Mouse (Mus musculus) MEL (cell line): Measurements from ENCODE around the gene Wnt9a. TPM values are rescaled to one million over a fixed set of nuclear protein-coding genes. Genes with fewer than 3 reads are reported as not detected.

Source experiments
- DNase-seq: peaks from one replicate; pipeline ENCODE4 v3.0.0; 2011; ENCODE audit warnings: low read depth, low spot score
- H3K27ac ChIP-seq: 2 replicates; pipeline ENCODE4 v1.5.1; 2012; ENCODE audit warnings: low read depth, mild to moderate bottlenecking, control low read depth, low read length, moderate library complexity; ENCODE audit not compliant: control insufficient read depth
- H3K27me3 ChIP-seq, 2 experiments: fragments of 150-350 bp in 1 of 2; sonication (generic) in 1 of 2; 2 replicates each; pipeline ENCODE4 v1.6.1; 2012; ENCODE audit warnings: low read length in 2 of 2, mild to moderate bottlenecking in 2 of 2, improper control_type of control experiment in 1 of 2, moderate library complexity in 1 of 2; ENCODE audit not compliant: insufficient read depth in 2 of 2, control insufficient read depth in 1 of 2
- H3K36me3 ChIP-seq, 2 experiments: 2 replicates each; pipeline ENCODE4 v1.6.1; 2012 to 2014; ENCODE audit warnings: low read length in 2 of 2, improper control_type of control experiment in 1 of 2, inconsistent platforms in 1 of 2, mild to moderate bottlenecking in 1 of 2; ENCODE audit not compliant: insufficient read depth in 2 of 2, control insufficient read depth in 1 of 2
- H3K4me1 ChIP-seq, 2 experiments: fragments of 150-350 bp in 1 of 2; sonication (generic) in 1 of 2; 2 replicates each; pipeline ENCODE4 v1.6.1; 2012; ENCODE audit warnings: low read length in 2 of 2, improper control_type of control experiment in 1 of 2, mild to moderate bottlenecking in 1 of 2; ENCODE audit not compliant: insufficient read depth in 2 of 2, control insufficient read depth in 1 of 2
- H3K4me3 ChIP-seq, 2 experiments: fragments of 150-350 bp in 1 of 2; sonication (generic) in 1 of 2; 2 replicates each; pipeline ENCODE4 v1.5.1; 2012; ENCODE audit warnings: low read depth in 2 of 2, low read length in 2 of 2, mild to moderate bottlenecking in 2 of 2, moderate library complexity in 2 of 2, control low read depth in 1 of 2, improper control_type of control experiment in 1 of 2; ENCODE audit not compliant: control insufficient read depth in 1 of 2, insufficient read depth in 1 of 2
- H3K79me2 ChIP-seq: 2 replicates; pipeline ENCODE4 v1.6.1; 2012; ENCODE audit warnings: mild to moderate bottlenecking, low read length, moderate library complexity; ENCODE audit not compliant: control insufficient read depth, poor library complexity, insufficient read depth
- H3K9ac ChIP-seq: 2 replicates; pipeline ENCODE4 v1.6.1; 2012; ENCODE audit warnings: low read depth, mild to moderate bottlenecking, control low read depth, low read length, moderate library complexity; ENCODE audit not compliant: control insufficient read depth, poor library complexity, severe bottlenecking
- H3K9me3 ChIP-seq: fragments of 150-350 bp; sonication (generic); replicated peaks from 2 replicates; pipeline ENCODE4 v1.6.1; 2012; ENCODE audit warnings: mild to moderate bottlenecking, low read length, improper control_type of control experiment, moderate library complexity; ENCODE audit not compliant: insufficient read depth
- BHLHE40 ChIP-seq: IDR thresholded peaks from 2 replicates; pipeline ENCODE4 v1.6.1; 2012; ENCODE audit warnings: low read depth, mild to moderate bottlenecking, inconsistent platforms, low read length, improper control_type of control experiment, borderline replicate concordance
- CHD1 ChIP-seq: IDR thresholded peaks from 2 replicates; pipeline ENCODE4 v1.6.1; 2012; ENCODE audit warnings: low read depth, mild to moderate bottlenecking, inconsistent platforms, low read length, improper control_type of control experiment
- E2F4 ChIP-seq: IDR thresholded peaks from 2 replicates; pipeline ENCODE4 v1.6.1; 2011; ENCODE audit warnings: low read depth, low read length, improper control_type of control experiment, borderline replicate concordance
- ELF1 ChIP-seq: IDR thresholded peaks from 2 replicates; pipeline ENCODE4 v1.6.1; 2014; ENCODE audit warnings: low read depth, mild to moderate bottlenecking, inconsistent platforms, low read length, improper control_type of control experiment, moderate library complexity
- EP300 ChIP-seq, 2 experiments: IDR thresholded peaks; 2 replicates each; pipeline ENCODE4 v1.6.1; 2011; ENCODE audit warnings: improper control_type of control experiment in 2 of 2, low read length in 2 of 2, low read depth in 1 of 2, mild to moderate bottlenecking in 1 of 2
- ETS1 ChIP-seq: IDR thresholded peaks from 2 replicates; pipeline ENCODE4 v1.6.1; 2012; ENCODE audit warnings: low read depth, mild to moderate bottlenecking, inconsistent platforms, low read length, improper control_type of control experiment, moderate library complexity
- GATA1 ChIP-seq: IDR thresholded peaks from 2 replicates; pipeline ENCODE4 v1.6.1; 2011; ENCODE audit warnings: low read depth, low read length, improper control_type of control experiment
- KAT2A ChIP-seq: conservative IDR thresholded peaks from 2 replicates; pipeline ENCODE4 v1.6.1; 2012; ENCODE audit warnings: low read depth, low read length, improper control_type of control experiment, inconsistent platforms
- MAFK ChIP-seq: IDR thresholded peaks from 2 replicates; pipeline ENCODE4 v1.6.1; 2011; ENCODE audit warnings: low read depth, mild to moderate bottlenecking, low read length, improper control_type of control experiment, borderline replicate concordance
- MEF2A ChIP-seq: IDR thresholded peaks from 2 replicates; pipeline ENCODE4 v1.6.1; 2014; ENCODE audit warnings: low read depth, mild to moderate bottlenecking, inconsistent platforms, low read length, improper control_type of control experiment; ENCODE audit not compliant: poor library complexity, insufficient replicate concordance, severe bottlenecking; ENCODE audit errors: extremely low read depth
- MYB ChIP-seq: IDR thresholded peaks from 2 replicates; pipeline ENCODE4 v1.6.1; 2011; ENCODE audit warnings: mild to moderate bottlenecking, low read depth, low read length, improper control_type of control experiment
- MYC ChIP-seq: IDR thresholded peaks from 2 replicates; pipeline ENCODE4 v1.6.1; 2011; ENCODE audit warnings: low read depth, mild to moderate bottlenecking, low read length, improper control_type of control experiment, moderate library complexity
- NELFE ChIP-seq: IDR thresholded peaks from 2 replicates; pipeline ENCODE4 v1.6.1; 2011; ENCODE audit warnings: low read depth, low read length, improper control_type of control experiment
- NRF1 ChIP-seq: IDR thresholded peaks from 2 replicates; pipeline ENCODE4 v1.6.1; 2014; ENCODE audit warnings: low read depth, mild to moderate bottlenecking, inconsistent platforms, low read length, improper control_type of control experiment, moderate library complexity; ENCODE audit not compliant: poor library complexity, insufficient read depth, severe bottlenecking
- POLR2A ChIP-seq, 2 experiments: IDR thresholded peaks; 2 replicates each; pipeline ENCODE4 v1.6.1; 2011 to 2012; ENCODE audit warnings: low read length in 2 of 2, mild to moderate bottlenecking in 2 of 2, control low read depth in 1 of 2, improper control_type of control experiment in 1 of 2, low read depth in 1 of 2, moderate library complexity in 1 of 2; ENCODE audit not compliant: control insufficient read depth in 1 of 2, insufficient read depth in 1 of 2, poor library complexity in 1 of 2
- POLR2AphosphoS2 ChIP-seq: IDR thresholded peaks from 2 replicates; pipeline ENCODE4 v1.6.1; 2011; ENCODE audit warnings: low read length, improper control_type of control experiment
- POLR2AphosphoS5 ChIP-seq: IDR thresholded peaks from 2 replicates; pipeline ENCODE4 v1.6.1; 2012; ENCODE audit warnings: low read depth, borderline replicate concordance, mild to moderate bottlenecking, inconsistent platforms, low read length, moderate library complexity, mixed read lengths
- RAD21 ChIP-seq: IDR thresholded peaks from 2 replicates; pipeline ENCODE4 v1.6.1; 2011; ENCODE audit warnings: mild to moderate bottlenecking, low read depth, low read length, improper control_type of control experiment
- RCOR1 ChIP-seq: IDR thresholded peaks from 2 replicates; pipeline ENCODE4 v1.6.1; 2012; ENCODE audit warnings: low read depth, mild to moderate bottlenecking, inconsistent platforms, low read length, improper control_type of control experiment
- SIN3A ChIP-seq: IDR thresholded peaks from 2 replicates; pipeline ENCODE4 v1.6.1; 2012; ENCODE audit warnings: low read length, improper control_type of control experiment, inconsistent platforms
- TBP ChIP-seq: IDR thresholded peaks from 2 replicates; pipeline ENCODE4 v1.8.0; 2011; ENCODE audit warnings: low read depth, low read length, improper control_type of control experiment
- TCF12 ChIP-seq: IDR thresholded peaks from 2 replicates; pipeline ENCODE4 v1.6.1; 2014; ENCODE audit warnings: low read depth, mild to moderate bottlenecking, inconsistent platforms, low read length, improper control_type of control experiment, moderate library complexity
- USF2 ChIP-seq, 2 experiments: IDR thresholded peaks; 2 replicates each; pipeline ENCODE4 v1.6.1; 2011 to 2012; ENCODE audit warnings: improper control_type of control experiment in 2 of 2, low read length in 2 of 2, borderline replicate concordance in 1 of 2, inconsistent platforms in 1 of 2, low read depth in 1 of 2, mild to moderate bottlenecking in 1 of 2; ENCODE audit not compliant: insufficient read depth in 1 of 2
- ZNF384 ChIP-seq: IDR thresholded peaks from 2 replicates; pipeline ENCODE4 v1.6.1; 2012; ENCODE audit warnings: low read depth, mild to moderate bottlenecking, inconsistent platforms, low read length, improper control_type of control experiment
- polyA plus RNA-seq, 2 experiments: library from polyadenylated mRNA; stranded (reverse) in 1 of 2; unstranded in 1 of 2; fragments of >175 nt in 1 of 2; fragments of >200 nt in 1 of 2; gene quantifications; 2 replicates each; pipeline versions ENCODE4 v1.2.1 to v1.2.4; 2012; ENCODE audit warnings: low replicate concordance in 2 of 2, low read depth in 1 of 2; ENCODE audit not compliant: insufficient read length in 2 of 2, insufficient read depth in 1 of 2, missing spikeins in 1 of 2
- total RNA-seq: library from RNA; depleted of rRNA; stranded (reverse); fragments of 300-350 nt; gene quantifications from 2 replicates; pipeline ENCODE4 v1.2.3, GENCODE M21; 2012

Gene Wnt9a
- total and polyA plus RNA-seq, 3 experiments: not detected

- H3K4me3 ChIP-seq: no peak overlapping the region
- H3K79me2 ChIP-seq: no peaks in the 10 kb centered on the region
- no peak overlapping the region for H3K27ac ChIP-seq
- peaks cover 0 to 16% of the 10 kb centered on the region in 2 experiments; a peak in 2 of 4 replicates for H3K36me3 ChIP-seq
- no peaks in the 10 kb centered on the region for H3K9me3 ChIP-seq
- no peak for DNase-seq
- H3K4me1 ChIP-seq: peaks cover 11 to 24% of the 10 kb centered on the region in 2 experiments
- H3K9ac ChIP-seq: no peak overlapping the region
- TF ChIP-seq MYB (no peak), ELF1 (no peak), TBP (no peak), ETS1 (no peak), MEF2A (no peak), KAT2A (no peak), SIN3A (no peak), MYC (no peak), RCOR1 (no peak), E2F4 (no peak), ZNF384 (no peak), POLR2AphosphoS5 (no peak), GATA1 (no peak)
- no peaks in the 10 kb centered on the region; a peak in 2 of 4 replicates for H3K27me3 ChIP-seq
Measured at GRCm38 (mm10) chr11:59264593-59264992, 42.1 kb upstream of the Wnt9a start.

- H3K27ac ChIP-seq: no peak overlapping the region
- H3K4me3 ChIP-seq: no peak overlapping the region
- H3K9me3 ChIP-seq: no peaks in the 10 kb centered on the region
- TF ChIP-seq ETS1 (no peak), TCF12 (no peak), ZNF384 (no peak), POLR2AphosphoS2 (no peak), POLR2A (IDR thresholded peaks at IDR 0.05; ENCODE audit: control insufficient read depth in 1 of 2, insufficient read depth in 1 of 2, low read depth in 1 of 2, low read length in 2 of 2, poor library complexity in 1 of 2) (no peak), MEF2A (no peak), POLR2AphosphoS5 (no peak), USF2 (IDR thresholded peaks at IDR 0.05; ENCODE audit: borderline replicate concordance in 1 of 2, insufficient read depth in 1 of 2, low read depth in 1 of 2, low read length in 2 of 2) (no peak), MAFK (no peak), MYB (no peak), NELFE (no peak), RAD21 (no peak), EP300 (IDR thresholded peaks at IDR 0.05; ENCODE audit: low read depth in 1 of 2, low read length in 2 of 2) (no peak), GATA1 (no peak), CHD1 (no peak), NRF1 (no peak), BHLHE40 (no peak)
- TF ChIP-seq, all 39 proteins: peak for 0
- no peaks in the 10 kb centered on the region for H3K79me2 ChIP-seq
- H3K9ac ChIP-seq: no peak overlapping the region
- peaks cover 0 to 14% of the 10 kb centered on the region in 2 experiments; a peak in 2 of 4 replicates for H3K36me3 ChIP-seq
- peaks cover 11 to 17% of the 10 kb centered on the region in 2 experiments for H3K4me1 ChIP-seq
- peaks cover 0 to 4% of the 10 kb centered on the region in 2 experiments; a peak in 3 of 4 replicates for H3K27me3 ChIP-seq
- no peak for DNase-seq
Measured at GRCm38 (mm10) chr11:59265154-59265813, 41.4 kb upstream of the Wnt9a start.
